Mouse (Mus musculus) right cerebral cortex, postnatal 25 days (tissue): Measurements from ENCODE around the gene Mast3.
"Not testable (repeated sequence)": the region's sequence is repeated elsewhere in the genome, so short reads cannot be mapped to it uniquely, and the experiment has no call there.

Experiments used
- DNase-seq: peaks from one replicate; pipeline ENCODE4 v3.0.0; 2022

The Mast3 gene

GRCm38 (mm10) chr8:70833520-70833919, 28.7 kb upstream of the Mast3 start:
- no peak for DNase-seq

DNA sequence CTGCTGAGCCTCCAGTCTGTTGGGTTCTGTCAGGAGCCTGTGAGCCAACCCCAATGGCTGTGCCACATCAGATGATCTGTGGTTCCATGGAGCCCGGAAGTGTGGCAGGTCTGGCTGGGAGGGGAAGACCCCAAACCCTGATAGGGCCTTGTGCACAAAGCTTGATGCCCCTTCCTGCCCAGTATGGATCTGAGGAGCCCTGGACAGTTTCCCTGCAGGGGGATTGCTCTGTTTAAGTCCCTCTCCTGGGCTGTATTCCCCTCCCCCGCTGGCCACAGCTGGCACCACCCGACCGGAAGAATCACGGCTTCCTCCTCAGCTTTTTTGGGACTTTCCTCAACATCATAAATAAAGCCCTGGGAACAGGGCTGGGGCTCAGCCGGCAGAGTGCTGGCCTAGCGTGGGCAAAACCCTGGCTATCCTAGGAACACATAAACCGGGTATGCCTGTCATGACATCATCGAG, 28.2 kb upstream of the Mast3 start:
- no peak for DNase-seq

GRCm38 (mm10) chr8:70832371-70832770, 27.5 kb upstream of the Mast3 start:
- DNase-seq: no peak

DNA sequence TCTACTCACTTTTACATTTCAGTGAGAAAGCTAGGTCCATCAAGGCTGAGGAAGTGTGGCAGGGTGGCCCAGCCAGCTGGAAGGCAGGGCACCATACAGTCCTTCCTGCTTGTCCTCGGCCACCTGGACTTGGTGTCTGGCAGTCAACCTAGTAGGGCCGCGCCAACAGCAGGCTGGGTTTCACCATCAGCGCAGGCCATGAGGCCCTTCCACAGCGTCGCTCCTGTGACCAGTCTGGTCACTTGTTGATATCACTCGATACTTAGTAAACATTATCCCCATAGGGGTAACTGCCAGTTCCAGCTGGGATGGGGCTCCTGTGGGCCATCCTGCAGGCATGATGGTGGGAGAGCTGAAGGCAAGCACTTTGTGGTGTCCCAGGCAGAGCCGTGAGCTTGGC, 26.7 kb upstream of the Mast3 start:
- no peak for DNase-seq

GRCm38 (mm10) chr8:70827796-70828195, 22.9 kb upstream of the Mast3 start:
- no peak for DNase-seq

- no peak for DNase-seq
Observed at GRCm38 (mm10) chr8:70827010-70827409, 22.2 kb upstream of the Mast3 start.

GRCm38 (mm10) chr8:70825816-70826215, 21.0 kb upstream of the Mast3 start:
- DNase-seq: no peak

DNA sequence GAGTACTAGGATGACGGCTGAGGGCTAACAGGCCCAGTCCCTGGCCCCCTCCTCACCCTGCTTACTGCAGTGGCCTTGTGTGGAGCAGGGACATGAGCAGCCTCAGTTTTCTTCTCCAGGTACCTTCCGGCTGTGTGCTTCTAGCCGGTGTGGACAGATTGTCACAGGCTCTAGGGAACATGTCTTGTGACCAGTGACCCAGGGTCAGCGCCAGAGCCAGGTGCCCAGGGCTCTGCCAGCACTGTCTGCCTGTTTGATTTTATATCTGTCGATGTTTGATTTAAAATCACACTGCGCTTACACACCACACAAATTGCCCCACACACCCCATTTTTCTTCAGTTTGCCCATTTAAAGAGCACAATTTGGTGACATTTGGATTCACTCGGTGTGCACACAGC, 18.9 kb upstream of the Mast3 start:
- DNase-seq: no peak

DNA sequence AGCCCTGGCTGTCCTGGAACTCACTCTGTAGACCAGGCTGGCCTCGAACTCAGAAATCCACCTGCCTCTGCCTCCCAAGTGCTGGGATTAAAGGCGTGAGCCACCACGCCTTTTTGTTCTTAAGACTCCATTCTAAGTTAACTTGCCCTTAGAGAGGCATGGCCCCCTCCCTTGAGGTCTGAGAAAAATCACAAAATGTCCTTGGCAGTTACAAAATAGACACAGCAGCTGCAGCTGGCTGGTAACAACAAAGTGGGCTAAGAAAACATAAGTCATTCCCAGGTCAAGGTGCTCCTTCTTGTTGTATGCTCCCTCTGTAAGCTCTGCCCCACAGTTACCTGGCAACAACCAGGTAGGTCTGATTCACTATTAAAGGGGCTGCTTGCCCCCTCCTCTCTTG, 17.7 kb upstream of the Mast3 start:
- not testable (repeated sequence) for DNase-seq

- DNase-seq: no peak
Observed at GRCm38 (mm10) chr8:70821992-70822391, 17.1 kb upstream of the Mast3 start.

DNA sequence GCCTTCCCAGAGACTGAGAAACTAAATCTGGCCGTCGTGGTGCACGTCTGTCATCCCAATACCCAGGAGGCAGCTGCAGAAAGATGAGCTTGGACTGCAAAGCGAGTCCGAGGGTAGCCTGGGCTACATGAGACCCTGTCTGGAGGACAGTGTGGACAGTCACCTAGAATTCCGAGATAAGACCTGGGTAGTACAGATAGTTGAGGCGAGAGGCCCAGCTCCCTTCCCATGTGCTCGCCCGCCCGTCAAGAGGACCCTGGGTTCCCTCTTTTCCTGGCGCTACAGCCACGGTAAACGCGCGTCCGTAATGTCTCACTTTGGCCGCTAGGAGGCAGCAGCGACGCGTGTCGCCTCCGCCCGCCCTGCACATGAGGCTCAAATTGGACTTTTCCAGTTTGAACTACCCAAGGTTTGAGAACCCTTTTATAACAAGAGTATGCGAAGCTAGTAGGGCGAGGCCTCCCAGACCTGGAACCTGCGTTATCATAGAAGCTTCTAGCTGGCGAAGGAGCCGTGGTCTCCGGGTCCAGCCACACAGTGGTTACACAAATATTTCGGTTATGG, 16.6 kb upstream of the Mast3 start:
- no peak for DNase-seq

DNA sequence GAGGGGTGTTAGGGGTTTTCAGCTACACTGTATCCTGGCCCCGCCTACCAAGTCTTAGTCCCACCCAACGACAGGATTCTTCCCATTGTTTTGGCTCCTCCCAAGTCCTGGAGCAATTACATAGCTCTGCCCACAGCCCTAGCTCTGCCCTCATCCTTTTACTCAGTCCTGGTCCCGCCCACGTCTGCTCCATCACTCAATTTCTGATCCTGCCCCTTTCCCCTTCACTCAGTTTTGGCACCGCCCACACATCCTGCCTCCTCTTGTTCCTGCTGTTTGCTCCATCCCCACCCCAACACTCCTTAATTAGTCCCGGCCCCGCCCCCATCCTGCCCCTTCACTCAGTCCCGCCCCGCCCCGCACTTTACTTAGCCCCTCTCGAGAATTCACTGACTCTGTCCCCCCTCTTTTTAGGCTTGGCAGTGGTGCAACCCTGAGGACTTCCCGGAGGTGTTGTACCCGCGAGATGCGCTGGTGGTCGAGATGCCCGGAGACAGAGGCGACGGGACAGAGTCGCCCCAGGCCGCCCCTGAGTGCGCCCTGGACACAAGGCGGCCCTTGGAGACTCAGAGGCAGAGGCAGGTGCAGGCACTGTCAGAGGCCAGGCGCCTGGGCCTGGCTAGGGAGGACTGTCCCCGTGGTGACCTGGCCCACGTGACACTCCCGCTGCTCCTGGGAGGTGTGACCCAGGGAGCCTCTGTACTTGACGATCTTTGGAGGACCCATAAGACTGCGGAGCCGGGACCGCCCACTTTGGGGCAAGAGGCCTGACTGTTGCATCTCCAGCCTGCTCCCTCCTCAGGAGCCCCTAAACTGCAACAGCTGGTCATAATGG, 15.5 kb upstream of the Mast3 start:
- DNase-seq: no peak

- no peak for DNase-seq
Observed at GRCm38 (mm10) chr8:70816679-70817078, 11.8 kb upstream of the Mast3 start.

- no peak for DNase-seq
Observed at GRCm38 (mm10) chr8:70812885-70813284, 8.0 kb upstream of the Mast3 start.

DNA sequence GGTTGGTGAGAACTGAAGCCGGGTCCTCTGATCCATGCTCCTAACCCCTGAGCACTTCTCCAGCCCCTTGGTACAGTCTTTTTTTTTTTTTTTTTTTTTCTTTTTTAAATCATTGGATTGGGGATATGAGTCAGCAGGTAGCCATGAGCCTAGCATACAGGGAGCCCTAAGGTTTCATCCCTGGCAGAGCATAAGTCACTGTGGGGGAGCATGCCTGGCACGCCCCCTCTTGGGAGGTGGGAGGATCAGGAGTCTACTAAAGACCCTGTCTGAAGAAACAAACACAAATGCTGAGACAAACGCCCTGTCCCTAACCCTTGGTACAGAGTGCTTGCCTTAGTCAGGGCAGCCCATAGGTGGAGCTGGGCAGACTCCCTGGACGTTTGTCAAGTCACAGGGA, 7.2 kb upstream of the Mast3 start:
- no peak for DNase-seq

GRCm38 (mm10) chr8:70810962-70811680, 6.3 kb upstream of the Mast3 start:
- no peak for DNase-seq

GRCm38 (mm10) chr8:70808955-70809701, 4.3 kb upstream of the Mast3 start:
- no peak for DNase-seq

GRCm38 (mm10) chr8:70808239-70808638, 3.4 kb upstream of the Mast3 start, which contains the start of gene Il12rb1:
Gene Il12rb1 (plus strand): TSS chr8:70808449.
- no peak for DNase-seq

DNA sequence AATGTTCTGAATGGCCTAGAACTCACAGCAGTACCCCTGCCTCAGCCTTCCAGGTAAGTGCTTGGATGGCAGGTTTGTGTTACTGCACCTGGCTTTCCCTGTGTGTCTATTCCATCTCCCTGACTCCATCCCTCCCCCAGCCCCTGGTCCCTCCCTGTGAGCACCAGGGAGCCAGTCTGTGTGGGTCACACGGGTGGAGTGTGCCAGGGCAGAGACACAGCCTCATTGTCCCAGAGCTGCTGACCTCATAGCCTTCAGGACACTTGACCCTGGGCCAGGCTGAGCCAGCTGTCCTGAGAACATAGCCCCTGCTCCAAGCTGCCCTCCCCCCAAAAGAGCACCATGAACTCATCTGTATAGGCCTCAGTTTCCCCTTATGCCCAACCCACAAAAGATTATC, 2.5 kb upstream of the Mast3 start:
- no peak for DNase-seq

DNA sequence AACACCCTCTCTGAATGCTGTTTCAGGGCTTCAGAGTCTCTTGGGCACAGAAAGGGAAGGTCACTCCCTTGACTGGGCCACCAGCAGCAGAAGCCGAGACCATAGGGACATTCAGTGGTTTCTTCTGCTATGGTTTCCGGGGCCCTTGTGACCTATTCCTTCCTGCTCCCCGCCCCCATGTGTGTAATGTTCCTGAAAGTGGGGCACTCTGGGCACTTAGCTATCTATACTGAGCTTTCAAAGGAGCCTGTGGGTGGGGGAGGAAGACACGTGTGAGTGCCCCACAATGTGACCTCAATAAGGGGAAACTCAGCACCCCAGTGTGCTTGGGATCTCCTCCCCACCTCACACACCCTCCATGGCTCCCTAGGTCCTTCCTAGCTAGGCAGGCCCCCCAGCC, 1.7 kb upstream of the Mast3 start:
- DNase-seq: no peak

- DNase-seq: peak; percentile 79
Observed at GRCm38 (mm10) chr8:70803761-70804480, 933 bp downstream of the Mast3 start.

DNA sequence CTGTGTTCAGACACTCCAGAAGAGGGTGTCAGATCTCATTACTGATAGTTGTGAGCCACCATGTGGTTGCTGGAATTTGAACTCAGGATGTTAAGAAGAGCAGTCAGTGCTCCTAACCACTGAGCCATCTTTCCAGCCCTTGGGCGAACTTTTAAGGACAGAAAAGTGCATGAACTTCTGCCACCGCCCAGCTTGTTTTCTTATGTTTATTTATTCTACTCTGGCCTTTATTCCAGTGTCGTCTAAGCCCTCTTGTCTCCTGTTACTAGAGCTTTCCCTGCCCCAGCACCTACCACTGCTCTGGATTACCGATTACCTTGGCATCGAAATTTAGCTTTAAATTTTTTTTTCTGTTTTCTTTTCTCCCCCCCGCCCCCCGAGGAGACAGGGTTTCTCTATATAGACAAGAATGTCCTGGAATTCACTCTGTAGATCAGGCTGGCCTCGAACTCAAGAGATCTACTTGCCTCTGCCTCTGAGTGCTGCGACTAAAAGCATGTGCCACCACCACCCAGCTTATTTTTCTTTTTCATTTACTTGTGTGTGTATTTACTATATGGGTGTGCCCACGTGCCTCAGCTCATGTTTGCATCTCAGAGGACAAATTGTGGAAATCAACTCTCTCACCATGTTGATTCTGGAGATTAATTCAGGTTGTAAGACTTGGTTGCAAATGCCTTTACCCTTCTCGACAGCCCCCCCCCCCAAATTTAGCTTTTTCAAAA, 1.9 kb downstream of the Mast3 start:
- DNase-seq: no peak
